Mouse (Mus musculus) embryonic fibroblast, embryonic 13.5 days (primary cell): ENCODE data around the gene Slc5a5. TPM values are rescaled to one million over a fixed set of nuclear protein-coding genes. Genes with fewer than 3 reads are reported as not detected.

ENCODE experiments used
- H3K27ac ChIP-seq: 2 replicates; pipeline ENCODE4 v1.5.1; 2012; ENCODE audit warnings: low read length, control low read depth, inconsistent platforms; ENCODE audit not compliant: insufficient read depth
- H3K4me1 ChIP-seq: 2 replicates; pipeline ENCODE4 v1.6.1; 2011; ENCODE audit warnings: low read length; ENCODE audit not compliant: control insufficient read depth, insufficient read depth
- H3K4me3 ChIP-seq: 2 replicates; pipeline ENCODE4 v1.5.1; 2011; ENCODE audit warnings: mild to moderate bottlenecking, control low read depth, low read length; ENCODE audit not compliant: insufficient read depth
- CTCF ChIP-seq: IDR thresholded peaks from 2 replicates; pipeline ENCODE4 v1.5.1; 2011; ENCODE audit warnings: mild to moderate bottlenecking, control low read depth, low read length, moderate library complexity, borderline replicate concordance; ENCODE audit not compliant: insufficient read depth
- POLR2A ChIP-seq: IDR thresholded peaks from 2 replicates; pipeline ENCODE4 v1.6.1; 2011; ENCODE audit warnings: low read depth, mild to moderate bottlenecking, control low read depth, low read length, moderate library complexity
- polyA plus RNA-seq: library from polyadenylated mRNA; stranded (reverse); fragments of >200 nt; gene quantifications from 2 replicates; pipeline ENCODE4 v1.2.4, GENCODE M21; 2011; ENCODE audit warnings: low read depth; ENCODE audit not compliant: missing spikeins, insufficient read length

Slc5a5 gene
- polyA plus RNA-seq, 1 experiment, result 0.30 TPM

DNA sequence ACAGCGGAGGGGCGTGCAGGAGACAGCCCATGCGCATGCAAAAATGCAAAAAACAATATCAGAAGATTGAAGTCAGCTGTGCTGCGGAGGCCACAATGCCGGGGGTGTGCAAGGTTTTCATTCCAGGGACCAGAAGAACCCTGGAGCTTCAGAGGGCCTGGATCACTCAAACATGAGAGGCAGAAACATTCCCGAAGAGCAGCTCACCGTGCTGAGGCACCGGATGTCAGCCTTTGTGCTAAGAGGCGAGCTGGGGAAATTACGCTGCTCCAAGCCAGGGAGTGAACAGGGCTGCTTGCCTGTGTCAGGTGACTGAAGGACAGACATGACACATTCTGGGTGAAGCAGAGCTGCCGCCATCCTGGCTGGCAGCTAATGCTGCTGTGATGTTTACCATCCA, 12.0 kb downstream of the Slc5a5 start:
- peaks cover 3% of the 10 kb centered on the region for H3K4me1 ChIP-seq
- no peak overlapping the region for H3K4me3 ChIP-seq
- H3K27ac ChIP-seq, result peak overlapping the region; percentile 84
- TF ChIP-seq CTCF, result no peak
- no peak for TF ChIP-seq POLR2A

DNA sequence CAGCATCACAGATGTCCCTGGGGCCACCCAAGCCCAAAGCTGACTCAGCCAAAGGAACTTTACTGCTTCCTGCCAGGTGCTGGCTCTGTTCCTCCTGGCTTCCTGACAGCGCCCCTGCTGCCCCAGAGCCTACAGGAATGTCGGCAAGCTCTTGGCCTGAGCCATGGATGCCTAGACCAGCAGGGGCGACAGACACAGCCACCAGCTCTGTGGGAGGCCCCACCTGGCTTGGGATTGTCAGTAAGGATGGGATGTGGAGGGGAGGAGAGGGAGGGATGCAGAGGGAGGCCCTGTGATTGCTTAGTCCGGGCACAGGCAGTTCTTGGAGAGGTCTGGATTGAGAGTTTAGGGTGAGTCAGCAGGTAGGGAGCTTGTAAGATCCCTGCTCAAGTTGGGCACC, 12.4 kb downstream of the Slc5a5 start:
- peak overlapping the region; percentile 84 for H3K27ac ChIP-seq

DNA sequence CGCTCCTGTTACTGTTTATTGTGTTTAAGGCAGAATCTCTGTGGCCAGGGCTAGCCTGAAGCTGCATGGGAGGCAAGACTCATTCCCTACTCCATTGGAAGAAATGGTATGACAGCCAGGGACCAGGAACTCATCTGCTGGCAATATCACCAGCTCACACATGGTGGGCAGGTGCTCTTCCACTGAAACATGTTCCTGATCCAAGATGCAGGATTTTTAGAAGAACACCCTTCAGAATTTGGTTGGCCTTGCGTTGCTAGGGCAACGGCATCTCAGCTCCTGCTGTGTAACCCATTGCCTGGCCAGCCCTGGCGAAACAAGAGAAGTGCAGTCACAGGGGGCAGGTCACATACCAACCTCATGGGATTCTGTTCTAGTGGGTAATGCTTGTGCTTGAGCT, 13.1 kb downstream of the Slc5a5 start:
- TF ChIP-seq POLR2A (no peak), CTCF (no peak)
- Histone ChIP-seq H3K4me1 (peaks cover 3% of the 10 kb centered on the region), H3K27ac (peak overlapping the region; percentile 84)

More for the DNA sequence above, 12.4 kb downstream of the Slc5a5 start:
- Histone ChIP-seq H3K4me1 (peaks cover 3% of the 10 kb centered on the region), H3K4me3 (no peak overlapping the region)
- TF ChIP-seq CTCF (no peak), POLR2A (no peak)

DNA sequence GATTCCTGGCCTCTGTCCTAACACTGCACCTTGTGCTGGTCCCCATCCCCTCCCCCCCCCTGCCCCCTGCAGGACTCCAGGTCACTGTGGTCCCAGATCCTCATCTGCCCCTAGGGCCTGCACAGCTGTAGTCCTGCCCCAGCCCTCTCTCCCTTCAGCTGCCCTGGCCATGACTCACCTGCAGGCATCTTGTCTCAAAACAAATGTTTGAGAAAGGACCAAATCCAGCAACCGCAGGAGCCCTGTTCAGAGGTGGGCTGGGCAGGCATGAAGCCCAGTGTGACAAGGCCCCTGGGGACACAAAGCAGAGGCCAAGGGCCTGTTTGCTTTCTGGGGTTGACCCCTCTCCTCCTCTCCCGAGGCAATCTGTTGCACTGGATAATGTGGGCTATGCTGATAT, 14.4 kb downstream of the Slc5a5 start:
- peaks cover 3% of the 10 kb centered on the region for H3K4me1 ChIP-seq
- no peak overlapping the region for H3K4me3 ChIP-seq
- TF ChIP-seq POLR2A (no peak), CTCF (no peak)

More for the DNA sequence above, 13.1 kb downstream of the Slc5a5 start:
- H3K4me3 ChIP-seq, result no peak overlapping the region

DNA sequence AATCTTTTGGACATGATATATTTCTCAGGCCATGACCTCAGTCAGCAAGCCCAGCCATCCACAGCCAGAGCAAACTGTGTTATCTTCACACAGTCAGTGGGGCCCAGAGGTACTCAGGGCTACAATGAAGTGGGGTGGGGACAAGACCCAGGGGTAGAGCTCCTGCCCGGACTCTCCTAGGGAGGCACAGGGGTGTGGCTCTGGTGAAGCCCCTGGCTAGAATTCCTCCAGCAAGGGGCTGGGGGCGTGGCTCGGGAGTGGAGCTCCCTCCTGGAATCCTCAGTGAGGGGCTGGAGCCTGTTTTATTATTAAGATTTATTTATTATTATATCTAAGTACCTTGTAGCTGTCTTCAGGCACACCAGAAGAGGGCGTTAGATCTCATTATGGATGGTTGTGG, 16.2 kb downstream of the Slc5a5 start:
- Histone ChIP-seq H3K27ac (no peak overlapping the region), H3K4me1 (peaks cover 3% of the 10 kb centered on the region), H3K4me3 (no peak overlapping the region)
- no peak for TF ChIP-seq CTCF
- TF ChIP-seq POLR2A, result no peak

More for the DNA sequence above, 14.4 kb downstream of the Slc5a5 start:
- H3K27ac ChIP-seq, result no peak overlapping the region

DNA sequence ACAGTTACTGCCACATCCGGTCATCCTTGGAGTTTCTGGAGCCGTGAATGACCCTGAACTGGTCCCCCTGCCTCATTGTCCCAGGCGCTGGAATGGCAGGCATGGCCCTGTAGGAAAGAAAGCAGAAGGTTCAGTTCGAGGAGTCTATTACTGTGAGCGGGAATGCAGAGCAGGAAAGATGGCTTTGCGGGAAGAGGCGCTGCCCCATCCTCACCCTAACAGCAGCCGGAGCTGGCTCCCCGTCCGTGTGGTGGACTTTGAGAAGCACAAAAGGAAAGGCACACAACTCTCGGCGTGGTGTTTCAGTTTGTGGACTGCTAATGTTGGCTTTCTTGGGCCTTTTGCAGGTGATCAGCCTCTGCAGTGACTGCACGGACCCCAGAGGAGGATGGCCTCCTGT, 18.1 kb downstream of the Slc5a5 start:
- Histone ChIP-seq H3K27ac (no peak overlapping the region), H3K4me3 (no peak overlapping the region), H3K4me1 (no peaks in the 10 kb centered on the region)
- TF ChIP-seq CTCF (no peak), POLR2A (no peak)

DNA sequence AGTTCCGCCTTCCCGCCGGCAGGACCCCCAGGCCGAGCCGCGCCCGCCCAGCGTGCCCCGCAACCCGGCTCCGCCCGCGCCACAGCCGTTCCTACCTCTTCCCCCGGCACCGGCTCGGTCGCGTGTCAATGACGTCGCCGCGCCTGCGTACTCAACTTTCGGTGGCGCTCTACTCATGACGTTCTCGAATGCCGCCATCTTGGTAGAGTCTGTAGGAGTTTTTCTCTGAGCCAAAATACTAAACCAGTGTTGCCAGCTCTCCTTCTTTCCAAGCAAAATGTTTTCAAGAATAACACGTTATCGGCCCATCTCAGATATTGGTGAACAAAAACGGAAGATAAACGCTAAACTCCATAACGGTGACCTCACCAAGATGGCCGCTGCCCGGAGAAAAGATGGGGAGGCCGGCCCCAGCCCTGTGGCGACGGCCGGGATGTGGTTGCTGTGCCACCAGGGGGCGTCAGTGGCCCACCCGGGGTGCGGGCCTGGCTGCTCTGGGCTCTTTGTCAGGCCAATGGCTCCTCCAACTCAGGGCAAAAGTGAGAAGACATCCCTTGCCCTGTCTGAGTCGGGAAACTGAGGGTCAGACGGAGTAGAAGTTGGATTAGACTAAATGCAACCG, 19.1 kb downstream of the Slc5a5 start, which contains the start of gene Ccdc124:
Ccdc124 (minus strand) TSS at position 572 of the 622 bp plus-strand sequence.
- H3K4me1 ChIP-seq, result no peaks in the 10 kb centered on the region
- TF ChIP-seq CTCF, result peak; percentile 59
- peak; percentile 30; the same call in 1 of the 2 replicates for TF ChIP-seq POLR2A
- peak within 1 kb of the TSS; percentile 94 for H3K27ac ChIP-seq
- H3K4me3 ChIP-seq, result peak within 1 kb of the TSS; percentile 81

DNA sequence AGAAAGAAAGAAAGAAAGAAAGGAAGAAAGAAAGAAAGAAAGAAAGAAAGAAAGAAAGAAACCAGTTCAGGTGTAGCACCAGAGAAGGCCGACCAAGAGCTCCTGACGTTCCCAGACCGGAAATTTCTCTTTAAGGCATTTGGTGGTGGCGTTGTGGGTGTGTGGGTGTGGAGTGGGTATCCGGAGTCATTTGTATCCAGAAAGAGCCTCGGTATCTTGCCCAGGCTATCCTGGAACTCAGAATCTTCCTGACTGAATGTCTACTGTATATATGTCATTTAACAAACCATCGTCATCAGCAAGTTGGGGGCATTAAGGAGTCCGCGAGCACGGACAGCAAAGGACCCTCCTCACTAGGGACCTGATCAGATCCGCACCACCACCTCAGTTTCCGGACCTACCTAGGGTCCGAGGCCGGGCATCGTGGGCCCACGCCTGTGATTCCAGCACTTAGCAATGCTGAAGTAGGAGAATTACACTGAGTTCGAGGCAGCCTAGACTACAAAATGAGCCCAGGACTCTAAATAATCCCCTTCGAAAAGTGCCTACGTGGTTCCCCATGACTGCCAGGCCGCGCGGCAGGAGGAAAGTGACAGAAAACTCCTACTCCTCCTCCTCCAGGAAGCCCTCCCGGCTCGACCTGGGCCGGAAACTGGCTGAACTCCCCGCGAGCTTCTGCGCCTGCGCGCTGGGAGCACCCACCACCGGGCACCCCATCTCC, 19.8 kb downstream of the Slc5a5 start:
- no peak for TF ChIP-seq CTCF
- no peak; the same call in 1 of the 2 replicates for TF ChIP-seq POLR2A
- peak overlapping the region; percentile 81 for H3K4me3 ChIP-seq

DNA sequence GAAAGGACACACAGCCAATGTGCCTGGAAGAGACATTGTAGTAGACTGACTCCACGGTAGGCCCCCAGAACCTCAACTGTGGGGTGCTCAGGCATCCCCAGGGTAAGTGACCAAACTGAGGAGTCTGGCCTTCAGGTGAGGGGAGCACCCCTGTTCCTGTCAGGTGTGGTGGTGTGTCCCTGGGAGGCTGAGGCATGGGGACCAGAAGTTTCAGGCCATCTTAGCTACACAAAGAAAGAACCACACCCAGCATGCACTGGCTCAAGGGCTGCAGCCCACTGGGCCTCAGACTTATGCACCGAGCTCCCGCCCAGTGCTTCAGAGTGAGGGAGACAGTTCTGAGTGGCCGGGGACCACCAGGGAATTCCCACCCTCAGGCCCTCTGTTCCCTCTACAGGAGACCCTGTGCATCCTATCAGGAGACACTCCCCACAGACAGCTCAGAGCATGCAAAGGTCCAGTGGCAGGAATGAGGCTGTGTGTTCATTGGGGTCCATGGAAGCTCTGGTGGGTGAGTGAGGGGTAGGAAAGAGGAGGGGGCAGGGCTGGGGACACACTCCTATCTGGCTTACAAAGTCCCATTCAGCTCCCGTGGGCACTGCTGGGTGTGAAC, 21.3 kb downstream of the Slc5a5 start:
- TF ChIP-seq POLR2A (no peak), CTCF (no peak)
- H3K27ac ChIP-seq, result no peak overlapping the region
- no peak overlapping the region for H3K4me3 ChIP-seq
- no peaks in the 10 kb centered on the region for H3K4me1 ChIP-seq

More for the DNA sequence above, 19.8 kb downstream of the Slc5a5 start:
- Histone ChIP-seq H3K4me1 (no peaks in the 10 kb centered on the region), H3K27ac (peak overlapping the region; percentile 94)
